Mouse (Mus musculus) bone marrow, adult 2 months (tissue): Measurements from ENCODE around the gene Olfr362.

ENCODE experiments used
- CTCF ChIP-seq: fragments of 200-500 bp; IDR thresholded peaks from 2 replicates; pipeline ENCODE4 v1.5.1; 2011; ENCODE audit warnings: low read length, control low read depth; ENCODE audit not compliant: control insufficient read depth, insufficient read depth
- POLR2A ChIP-seq: fragments of 200-500 bp; IDR thresholded peaks from 2 replicates; pipeline ENCODE4 v1.6.1; 2011; ENCODE audit warnings: low read depth, mild to moderate bottlenecking, control low read depth, low read length, borderline replicate concordance; ENCODE audit not compliant: control insufficient read depth

DNA sequence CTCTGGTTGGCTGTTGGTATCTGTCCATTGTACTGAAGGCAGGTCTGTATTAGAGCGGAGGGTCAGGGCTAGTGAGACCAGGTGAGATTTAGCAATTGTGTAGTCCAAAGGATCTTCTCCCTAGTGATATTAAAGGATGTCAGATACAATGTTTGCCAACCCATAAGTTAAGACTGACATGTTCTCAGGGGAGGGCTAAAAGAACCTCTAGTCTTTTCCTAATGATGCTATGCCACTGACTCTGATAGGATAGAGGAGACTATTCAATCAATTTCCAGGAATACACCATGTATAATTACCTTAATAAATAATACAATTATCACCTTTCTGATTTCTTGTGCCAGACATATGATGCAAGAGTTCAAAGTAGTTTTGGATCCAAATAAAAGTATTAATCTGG is at the start of gene Olfr362:
- no peak for TF ChIP-seq POLR2A
- TF ChIP-seq CTCF, result no peak
